Mouse (Mus musculus) C2C12 (cell line): ENCODE results near the gene Ccpg1.

Experiments
- CTCF ChIP-seq: IDR thresholded peaks from one replicate; pipeline ENCODE4 v1.5.1; 2011; ENCODE audit not compliant: control insufficient read depth, insufficient read depth, insufficient read length
- FOSL1 ChIP-seq: IDR thresholded peaks from one replicate; pipeline ENCODE4 v1.8.0; 2011; ENCODE audit warnings: mild to moderate bottlenecking, low read length; ENCODE audit not compliant: poor library complexity, insufficient read depth, severe bottlenecking

DNA sequence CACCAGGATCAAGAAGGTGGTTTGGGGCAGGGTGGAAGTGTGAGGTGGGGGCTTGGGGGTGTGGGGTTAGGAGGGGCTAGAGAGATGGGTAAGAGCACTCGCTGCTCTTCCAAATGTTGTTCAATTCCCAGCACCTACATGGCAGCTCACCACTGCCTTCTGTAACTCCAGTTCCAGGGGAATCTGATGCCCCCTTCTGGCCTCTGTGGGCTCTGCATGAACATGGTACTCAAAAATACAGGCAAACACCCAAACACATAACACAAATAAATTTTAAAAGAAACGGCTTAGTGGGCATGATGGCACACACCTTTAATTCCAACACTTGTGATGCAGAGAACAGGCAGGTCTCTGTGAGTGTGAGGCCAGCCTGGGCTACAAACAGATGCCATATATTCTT is 30.5 kb upstream of the Ccpg1 start:
- TF ChIP-seq CTCF (no peak), FOSL1 (no peak)
